Mouse (Mus musculus) heart, postnatal 10 days (tissue): ENCODE measurements around the gene Tac4. TPM values are rescaled to one million over a fixed set of nuclear protein-coding genes. Genes with fewer than 3 reads are reported as not detected.

Source experiments
- DNase-seq, 2 experiments: peaks; one replicate each; pipeline ENCODE4 v3.0.0; 2021
- intact Hi-C: fragments of 180-260 bp; cut with DNase I; formaldehyde crosslinking; loops from one replicate; pipeline ENCODE4 v1.15.1; 2025
- total RNA-seq, 2 experiments: library from RNA; stranded (reverse); gene quantifications; 2 replicates each; pipeline ENCODE4 v1.2.3; 2021

Gene Tac4
- total RNA-seq, 2 experiments from 2014 or later: not detected

DNA sequence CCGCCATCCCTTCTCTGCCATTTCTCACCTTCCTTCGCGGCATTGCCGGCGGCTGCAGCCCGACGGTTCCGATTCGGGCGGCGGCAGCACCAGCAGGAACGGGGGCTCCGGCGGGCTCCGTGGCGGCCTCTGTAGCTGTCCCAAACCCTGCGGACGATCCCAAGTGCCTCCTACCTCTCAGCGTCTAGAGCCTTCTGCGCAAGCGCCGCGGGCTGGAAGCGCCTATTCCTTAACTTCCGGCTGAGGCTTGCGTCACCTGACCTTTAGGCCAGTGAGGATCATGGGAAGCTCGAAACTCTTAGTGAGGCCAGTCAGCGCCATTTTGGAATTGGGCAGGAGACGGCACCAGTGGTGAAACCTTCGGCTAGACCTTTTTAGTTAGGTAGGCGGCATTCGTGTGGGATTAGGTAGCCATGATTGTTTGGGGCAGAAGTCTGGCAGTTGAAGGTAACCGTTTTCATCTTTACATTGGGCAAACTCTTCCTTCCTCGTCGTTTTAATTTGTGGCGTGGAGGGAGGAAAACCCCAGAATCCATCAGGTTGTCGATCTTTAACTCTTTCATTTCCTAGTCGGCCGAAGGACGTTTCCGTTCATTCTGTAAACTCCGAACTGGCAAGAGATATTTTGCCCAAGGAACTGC is 48.8 kb downstream of the Tac4 start, which contains the start of gene Kat7:
Gene Kat7, minus strand, starts transcription at position 240 of the 641 bp plus-strand sequence.
- intact Hi-C loops: loop anchor here (2.0 to 5.0 kb wide), 3 partner anchors 27 to 75 kb away; partner anchors contain the start of genes Fam117a and Slc35b1
- DNase-seq: peak; percentile 99

DNA sequence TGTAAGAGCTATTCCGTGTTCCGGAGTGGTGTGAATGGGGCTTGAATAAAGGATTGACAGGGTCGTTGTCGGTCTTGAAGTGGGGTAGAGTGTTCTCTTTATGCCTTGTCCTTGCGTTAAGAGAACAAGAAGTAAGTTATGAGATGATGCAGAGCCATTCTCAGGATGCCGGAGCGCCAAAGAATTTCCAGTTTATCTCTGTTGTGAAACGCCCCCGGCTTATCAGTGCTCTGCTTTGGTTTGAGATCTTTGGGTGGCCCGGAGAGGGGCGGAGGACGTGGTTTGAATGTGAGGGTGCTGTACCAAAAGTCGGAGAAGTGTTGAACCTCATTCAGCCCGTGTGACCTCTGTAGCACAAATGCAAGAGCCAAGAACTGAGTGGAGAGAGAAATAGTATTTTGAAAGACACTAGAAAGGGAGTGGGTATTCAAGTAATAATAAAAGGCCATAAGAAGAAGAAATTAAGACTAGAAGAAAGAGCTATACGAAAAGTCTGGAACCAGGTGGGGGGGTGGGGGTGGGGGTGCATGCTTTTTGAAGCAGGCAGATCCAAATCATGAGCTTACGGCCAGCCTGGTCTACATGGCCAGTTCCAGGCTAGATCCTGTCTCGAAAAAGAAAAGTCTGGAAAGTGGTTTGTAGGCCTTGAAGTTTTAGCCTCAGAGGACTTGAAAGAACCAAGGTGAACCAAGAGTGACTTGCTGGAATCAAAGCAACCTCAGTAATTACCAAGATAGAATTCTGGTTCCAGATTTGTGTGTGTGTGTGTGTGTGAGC is 49.5 kb downstream of the Tac4 start:
- intact Hi-C loops: loop anchor here (2.0 to 5.0 kb wide), 3 partner anchors 26 to 74 kb away; partner anchors contain the start of genes Fam117a and Slc35b1

DNA sequence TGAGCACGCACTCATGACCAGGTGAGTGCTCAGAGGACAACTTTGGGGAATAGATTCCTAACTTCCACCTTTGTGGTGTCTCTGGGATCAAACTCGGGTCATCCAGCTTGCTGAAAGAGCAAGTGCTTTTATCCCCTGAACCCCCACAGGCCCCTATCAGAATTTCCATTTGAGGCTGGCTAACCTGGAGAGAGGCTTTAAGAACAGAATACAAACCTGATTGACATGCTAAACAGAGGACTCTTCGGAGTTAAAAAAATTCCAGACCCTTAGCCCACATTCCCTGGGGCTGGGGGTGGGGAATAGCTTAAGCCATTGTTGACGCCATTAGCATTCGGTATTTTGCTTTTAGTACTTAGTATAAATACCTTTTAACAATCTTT is 50.1 kb downstream of the Tac4 start:
- no peak for DNase-seq
- intact Hi-C loops: loop anchor here (2.0 to 5.0 kb wide), 3 partner anchors 25 to 73 kb away; partner anchors contain the start of genes Fam117a and Slc35b1

More for the DNA sequence above, 49.5 kb downstream of the Tac4 start:
- no peak for DNase-seq

DNA sequence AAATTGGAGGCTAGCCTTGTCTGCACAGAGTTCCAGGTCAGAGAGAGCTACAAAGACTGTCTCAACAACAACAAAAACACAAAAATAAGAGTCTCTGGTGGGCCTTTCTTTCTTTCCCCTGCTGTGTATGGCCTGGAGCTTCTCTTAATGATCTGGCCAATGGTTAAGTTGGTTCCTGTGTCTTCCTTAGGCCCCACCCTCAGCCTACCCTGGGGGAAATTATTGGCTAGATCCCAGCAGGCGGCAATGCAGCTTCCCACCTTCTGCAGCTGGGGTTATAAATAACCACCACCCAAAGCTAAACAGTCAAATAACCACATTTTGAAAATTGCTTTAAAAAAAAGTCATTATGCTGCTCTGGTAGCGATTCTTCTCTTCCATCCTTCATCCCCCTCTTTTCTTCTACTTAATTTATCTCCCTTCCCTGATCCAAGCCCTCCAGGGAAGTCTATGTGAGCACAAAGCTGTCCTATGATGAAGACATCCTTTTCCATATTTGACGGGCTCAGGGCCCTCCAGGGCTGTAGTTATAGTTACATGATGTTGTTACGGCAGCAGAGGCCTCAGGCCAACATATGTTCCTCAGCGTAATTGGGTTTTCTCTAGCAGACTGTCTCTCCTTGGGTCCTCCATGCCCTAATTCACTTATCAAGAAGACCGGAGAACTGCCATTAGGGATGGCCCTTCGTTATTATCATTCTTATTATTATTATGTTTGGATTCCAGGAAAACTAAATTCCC is 54.1 kb downstream of the Tac4 start:
- intact Hi-C loops: loop anchor here (5.0 kb wide), 1 partner anchor 207 kb away; no protein-coding TSS in a partner anchor

DNA sequence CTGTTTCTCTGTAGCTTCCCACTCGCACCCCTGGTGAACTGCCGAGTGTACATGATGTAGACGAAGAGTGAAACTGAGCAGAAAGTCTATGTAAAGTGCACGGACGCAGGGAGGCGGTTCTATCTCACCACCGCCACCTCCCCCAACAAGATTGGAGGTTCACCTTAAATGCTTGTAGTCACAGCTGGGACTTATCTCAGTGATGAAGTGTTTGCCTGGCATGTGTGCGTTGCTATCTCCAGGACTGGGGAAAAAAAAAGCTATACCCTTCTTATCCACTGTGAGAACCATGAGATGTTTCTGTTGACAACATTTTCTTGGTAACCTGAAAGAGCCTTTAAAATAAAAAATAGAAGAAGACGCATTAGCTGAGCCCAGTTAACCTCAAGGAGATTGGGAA is 56.8 kb downstream of the Tac4 start:
- intact Hi-C loops: loop anchor here (5.0 kb wide), 1 partner anchor 204 kb away; no protein-coding TSS in a partner anchor
- DNase-seq: no peak

More for the DNA sequence above, 54.1 kb downstream of the Tac4 start:
- DNase-seq: no peak

Other genes with a start within 250 kb of the Tac4 start
- 100 to 1,000 TPM; 261 to 278 TPM for gene Pdk2, start 220.2 kb upstream of the Tac4 start, total RNA-seq
- 10 to 100 TPM; 14.3 to 14.6 TPM for gene Itga3, start 184.7 kb upstream of the Tac4 start, total RNA-seq
- gene Dlx3, start 141.4 kb upstream of the Tac4 start, total RNA-seq: not detected
- under 1 TPM in 1 of 2 experiments, not detected in 1; 0.12 TPM for gene Dlx4, start 115.3 kb upstream of the Tac4 start, total RNA-seq
- gene Kat7, start 48.7 kb downstream of the Tac4 start, total RNA-seq: 10 to 100 TPM; 45.1 to 51.1 TPM
- 10 to 100 TPM in 1 of 2 experiments, 1 to 10 TPM in 1; 9.1 to 14.0 TPM for gene Fam117a, start 75.5 kb downstream of the Tac4 start, total RNA-seq
- 10 to 100 TPM; 51.0 to 52.8 TPM for gene Slc35b1, start 123.2 kb downstream of the Tac4 start, total RNA-seq
- 100 to 1,000 TPM; 132 to 136 TPM for gene Spop, start 152.6 kb downstream of the Tac4 start, total RNA-seq